Mouse (Mus musculus): ENCODE measurements at regions not wholly inside any gene's neighbourhood (a gene's known extent, or its start where the extent isn't known, plus 50 kb on each side); places are given as distances from the start of the nearest gene placed in this dataset.

- no peak overlapping the region for H3K4me2 ChIP-seq (replicated peaks; ENCODE audit: low read depth)
- no peak overlapping the region for H3K9ac ChIP-seq (ENCODE audit: low read length)
- WGBS, result 61% methylated on average over 3 of the region's 3 CpGs
- no peaks in the 10 kb centered on the region for H3K27me3 ChIP-seq (ENCODE audit: control insufficient read depth, insufficient read depth, low read length)
- no peaks in the 10 kb centered on the region for H3K9me3 ChIP-seq (ENCODE audit: control insufficient read depth, low read length)
- H3K4me3 ChIP-seq (ENCODE audit: low read depth, low read length), result no peak overlapping the region
- no peaks in the 10 kb centered on the region for H3K36me3 ChIP-seq (ENCODE audit: control insufficient read depth, insufficient read depth, low read length)
- no peak for ATAC-seq (ENCODE audit: low FRiP score, low TSS enrichment)
- no peaks in the 10 kb centered on the region for H3K4me1 ChIP-seq (replicated peaks; ENCODE audit: control insufficient read depth, insufficient read depth)
- TF ChIP-seq CTCF (IDR thresholded peaks at IDR 0.05; ENCODE audit: low read depth) (no peak), EP300 (optimal IDR thresholded peaks at IDR 0.05) (no peak)
- no peak for DNase-seq (ENCODE audit: low spot score)
- H3K27ac ChIP-seq (replicated peaks), result no peak overlapping the region
Observed at GRCm38 (mm10) chr12:25946121-25946520, 468.9 kb downstream of the Rnf144a start.

GRCm38 (mm10) chr12:25938856-25939255 lies 476.2 kb downstream of the Rnf144a start:
- no peak for TF ChIP-seq EP300 (optimal IDR thresholded peaks at IDR 0.05)
- no peak for TF ChIP-seq CTCF (IDR thresholded peaks at IDR 0.05; ENCODE audit: low read depth)
- Histone ChIP-seq H3K9ac (ENCODE audit: low read length) (no peak overlapping the region), H3K4me1 (replicated peaks; ENCODE audit: control insufficient read depth, insufficient read depth) (no peaks in the 10 kb centered on the region), H3K4me3 (ENCODE audit: low read depth, low read length) (no peak overlapping the region), H3K36me3 (ENCODE audit: control insufficient read depth, insufficient read depth, low read length) (no peaks in the 10 kb centered on the region), H3K9me3 (ENCODE audit: control insufficient read depth, low read length) (no peaks in the 10 kb centered on the region), H3K27ac (replicated peaks) (no peak overlapping the region), H3K27me3 (ENCODE audit: control insufficient read depth, insufficient read depth, low read length) (no peaks in the 10 kb centered on the region), H3K4me2 (replicated peaks; ENCODE audit: low read depth) (no peak overlapping the region)
- 76% methylated on average over 6 of the region's 6 CpGs for WGBS
- DNase-seq (ENCODE audit: low spot score) (no peak), ATAC-seq (ENCODE audit: low FRiP score, low TSS enrichment) (no peak)

- TF ChIP-seq CTCF (IDR thresholded peaks at IDR 0.05; ENCODE audit: low read depth), result no peak
- TF ChIP-seq EP300 (optimal IDR thresholded peaks at IDR 0.05), result no peak
- H3K4me2 ChIP-seq (replicated peaks; ENCODE audit: low read depth), result no peak overlapping the region
- no peaks in the 10 kb centered on the region for H3K4me1 ChIP-seq (replicated peaks; ENCODE audit: control insufficient read depth, insufficient read depth)
- WGBS, result 78% methylated on average over 5 of the region's 5 CpGs
- no peak overlapping the region for H3K9ac ChIP-seq (ENCODE audit: low read length)
- DNase-seq (ENCODE audit: low spot score), result no peak
- no peak for ATAC-seq (ENCODE audit: low FRiP score, low TSS enrichment)
- H3K36me3 ChIP-seq (ENCODE audit: control insufficient read depth, insufficient read depth, low read length), result no peaks in the 10 kb centered on the region
- H3K4me3 ChIP-seq (ENCODE audit: low read depth, low read length), result no peak overlapping the region
- H3K27me3 ChIP-seq (ENCODE audit: control insufficient read depth, insufficient read depth, low read length), result no peaks in the 10 kb centered on the region
- H3K27ac ChIP-seq (replicated peaks), result no peak overlapping the region
- H3K9me3 ChIP-seq (ENCODE audit: control insufficient read depth, low read length), result no peaks in the 10 kb centered on the region
Observed at GRCm38 (mm10) chr12:25934946-25935345, 480.1 kb downstream of the Rnf144a start.

GRCm38 (mm10) chr12:25934526-25934925 lies 480.5 kb downstream of the Rnf144a start:
- DNase-seq (ENCODE audit: low spot score) (no peak), ATAC-seq (ENCODE audit: low FRiP score, low TSS enrichment) (no peak)
- no peak overlapping the region for H3K9ac ChIP-seq (ENCODE audit: low read length)
- no peak overlapping the region for H3K4me2 ChIP-seq (replicated peaks; ENCODE audit: low read depth)
- H3K27me3 ChIP-seq (ENCODE audit: control insufficient read depth, insufficient read depth, low read length), result no peaks in the 10 kb centered on the region
- 92% methylated on average over 3 of the region's 3 CpGs for WGBS
- no peak for TF ChIP-seq CTCF (IDR thresholded peaks at IDR 0.05; ENCODE audit: low read depth)
- no peak for TF ChIP-seq EP300 (optimal IDR thresholded peaks at IDR 0.05)
- H3K27ac ChIP-seq (replicated peaks), result no peak overlapping the region
- no peaks in the 10 kb centered on the region for H3K4me1 ChIP-seq (replicated peaks; ENCODE audit: control insufficient read depth, insufficient read depth)
- no peak overlapping the region for H3K4me3 ChIP-seq (ENCODE audit: low read depth, low read length)
- no peaks in the 10 kb centered on the region for H3K9me3 ChIP-seq (ENCODE audit: control insufficient read depth, low read length)
- H3K36me3 ChIP-seq (ENCODE audit: control insufficient read depth, insufficient read depth, low read length), result no peaks in the 10 kb centered on the region

- Histone ChIP-seq H3K27me3 (ENCODE audit: control insufficient read depth, insufficient read depth, low read length) (no peaks in the 10 kb centered on the region), H3K36me3 (ENCODE audit: control insufficient read depth, insufficient read depth, low read length) (no peaks in the 10 kb centered on the region), H3K4me1 (replicated peaks; ENCODE audit: control insufficient read depth, insufficient read depth) (no peaks in the 10 kb centered on the region), H3K27ac (replicated peaks) (no peak overlapping the region), H3K9ac (ENCODE audit: low read length) (no peak overlapping the region), H3K4me2 (replicated peaks; ENCODE audit: low read depth) (no peak overlapping the region), H3K4me3 (ENCODE audit: low read depth, low read length) (no peak overlapping the region), H3K9me3 (ENCODE audit: control insufficient read depth, low read length) (no peaks in the 10 kb centered on the region)
- no peak for TF ChIP-seq CTCF (IDR thresholded peaks at IDR 0.05; ENCODE audit: low read depth)
- no peak for TF ChIP-seq EP300 (optimal IDR thresholded peaks at IDR 0.05)
- no peak for DNase-seq (ENCODE audit: low spot score)
- ATAC-seq (ENCODE audit: low FRiP score, low TSS enrichment), result no peak
- 63% methylated on average over 5 of the region's 5 CpGs for WGBS
Observed at GRCm38 (mm10) chr12:25926367-25926766, 488.7 kb downstream of the Rnf144a start.

- no peaks in the 10 kb centered on the region for H3K27me3 ChIP-seq (ENCODE audit: control insufficient read depth, insufficient read depth, low read length)
- no peaks in the 10 kb centered on the region for H3K9me3 ChIP-seq (ENCODE audit: control insufficient read depth, low read length)
- H3K9ac ChIP-seq (ENCODE audit: low read length), result no peak overlapping the region
- TF ChIP-seq EP300 (optimal IDR thresholded peaks at IDR 0.05) (no peak), CTCF (IDR thresholded peaks at IDR 0.05; ENCODE audit: low read depth) (no peak)
- no peaks in the 10 kb centered on the region for H3K4me1 ChIP-seq (replicated peaks; ENCODE audit: control insufficient read depth, insufficient read depth)
- 76% methylated on average over 9 of the region's 9 CpGs for whole genome bisulfite sequencing
- no peak overlapping the region for H3K27ac ChIP-seq (replicated peaks)
- H3K4me2 ChIP-seq (replicated peaks; ENCODE audit: low read depth), result no peak overlapping the region
- no peak for DNase-seq (ENCODE audit: low spot score)
- no peaks in the 10 kb centered on the region for H3K36me3 ChIP-seq (ENCODE audit: control insufficient read depth, insufficient read depth, low read length)
- no peak for ATAC-seq (ENCODE audit: low FRiP score, low TSS enrichment)
- no peak overlapping the region for H3K4me3 ChIP-seq (ENCODE audit: low read depth, low read length)
Observed at GRCm38 (mm10) chr12:25924526-25924925, 490.5 kb downstream of the Rnf144a start.

All from stomach, postnatal 0 days (tissue).